Mouse (Mus musculus) bone marrow macrophage, adult 2 months (primary cell): Measurements from ENCODE around the gene Rps6kb1.

Experiments
- CTCF ChIP-seq: IDR thresholded peaks from 2 replicates; pipeline ENCODE4 v1.5.1; 2012; ENCODE audit warnings: low read depth, mild to moderate bottlenecking, low read length, moderate library complexity
- POLR2A ChIP-seq: IDR thresholded peaks from 2 replicates; pipeline ENCODE4 v1.6.1; 2012; ENCODE audit warnings: mild to moderate bottlenecking, low read depth, low read length, borderline replicate concordance

GRCm38 (mm10) chr11:86574408-86574807 lies 29.8 kb upstream of the Rps6kb1 start:
- TF ChIP-seq CTCF (no peak), POLR2A (no peak)
